Comparison of ENCODE assay signal across 14 mouse cellular contexts in genomic region chr8:8484546-8484945, GRCm38 (mm10).
DNase-seq lines count a peak whose midpoint lies in the region; ATAC-seq and TF ChIP-seq lines count a peak whose summit lies in the region.
"Had no signal": no experiment of that assay in that cellular context is flagged by ENCODE, and none has a peak within 500 bp of the region (broad histone marks: within the 10 kb centered on the region; RNA-seq: fewer than 3 reads in every experiment).

No protein-coding gene starts in this region.

- no peaks in the 10 kb centered on the region for H3K27me3 ChIP-seq in ES-Bruce4 (ENCODE audit: control insufficient read depth, insufficient read depth, low read length, poor library complexity, severe bottlenecking)
- H3K27me3 ChIP-seq in forebrain, postnatal 0 days (ENCODE audit: insufficient read depth, low read length): no peaks in the 10 kb centered on the region
- H3K27me3 ChIP-seq in midbrain, embryonic 15.5 days (replicated peaks): peaks cover 15% of the 10 kb centered on the region
- no peaks in the 10 kb centered on the region for H3K27me3 ChIP-seq in kidney, adult 2 months (replicated peaks; ENCODE audit: control insufficient read depth, insufficient read depth, low read length)

- TF ChIP-seq CTCF in ES-Bruce4 (IDR thresholded peaks at IDR 0.05; ENCODE audit: low read depth, low read length): no peak
- no peak for TF ChIP-seq CTCF in forebrain, postnatal 0 days (IDR thresholded peaks at IDR 0.05; ENCODE audit: low read depth)
- no peak for TF ChIP-seq CTCF in kidney, adult 2 months (conservative IDR thresholded peaks at IDR 0.05; ENCODE audit: insufficient read depth, insufficient read length, low read depth, low read length)

- no peaks in the 10 kb centered on the region for H3K9me3 ChIP-seq in ES-Bruce4 (replicated peaks; ENCODE audit: control insufficient read depth, insufficient read depth, low read length, poor library complexity, severe bottlenecking)
- no peaks in the 10 kb centered on the region for H3K9me3 ChIP-seq in forebrain, postnatal 0 days (ENCODE audit: low read length)
- H3K9me3 ChIP-seq in midbrain, embryonic 15.5 days: no peaks in the 10 kb centered on the region
- H3K9me3 ChIP-seq: limb, embryonic 15.5 days; lung, embryonic 15.5 days had no signal

- WGBS in forebrain, postnatal 0 days: 9% methylated on average over 8 of the region's 8 CpGs
- WGBS in midbrain, embryonic 15.5 days: 7% methylated on average over 8 of the region's 8 CpGs
- WGBS in kidney, adult 2 months: 56% methylated on average over 8 of the region's 8 CpGs

- peak; percentile 64 for DNase-seq in embryo, embryonic 11 days
- DNase-seq in forebrain, postnatal 0 days: peak; percentile 64
- DNase-seq in heart, postnatal 4 days: no peak
- no peak for DNase-seq in lung, postnatal 10 days
- no peak for DNase-seq in kidney, adult 2 months
- no peak for DNase-seq in spleen, adult 12 weeks (ENCODE audit: low spot score)
- DNase-seq: adrenal gland, adult 8-10 months; heart, adult 2 months; kidney, postnatal 14 days; thymus, postnatal 14 days had no signal

- H3K4me1 ChIP-seq in ES-Bruce4 (ENCODE audit: control insufficient read depth, insufficient read depth, low read length): peaks cover 10% of the 10 kb centered on the region
- peaks cover 15% of the 10 kb centered on the region for H3K4me1 ChIP-seq in forebrain, postnatal 0 days (ENCODE audit: insufficient read depth)
- H3K4me1 ChIP-seq in midbrain, embryonic 15.5 days: peaks cover 23% of the 10 kb centered on the region
- H3K4me1 ChIP-seq in kidney, adult 2 months (ENCODE audit: control insufficient read depth, insufficient read depth, low read length): 0 out of 2 replicates have a peak, but pooled peaks cover 3% of the 10 kb centered on the region

- H3K9ac ChIP-seq in ES-Bruce4 (ENCODE audit: low read depth, poor library complexity, severe bottlenecking): no peak overlapping the region
- H3K9ac ChIP-seq in forebrain, postnatal 0 days: no peak overlapping the region
- no peak overlapping the region for H3K9ac ChIP-seq in midbrain, embryonic 15.5 days
- H3K9ac ChIP-seq: limb, embryonic 15.5 days; lung, embryonic 15.5 days had no signal

- peak; percentile 70 for ATAC-seq in forebrain, postnatal 0 days
- ATAC-seq in midbrain, embryonic 15.5 days (replicated peaks): peak; percentile 44; the same call in 1 of the 2 replicates

- TF ChIP-seq POLR2A in ES-Bruce4 (IDR thresholded peaks at IDR 0.05; ENCODE audit: insufficient read depth, low read length): no peak
- no peak for TF ChIP-seq POLR2A in kidney, adult 2 months (IDR thresholded peaks at IDR 0.05; ENCODE audit: low read depth, low read length)

- no peaks in the 10 kb centered on the region for H3K36me3 ChIP-seq in ES-Bruce4 (ENCODE audit: control insufficient read depth, insufficient read depth, low read length, poor library complexity, severe bottlenecking)
- no peaks in the 10 kb centered on the region for H3K36me3 ChIP-seq in forebrain, postnatal 0 days (ENCODE audit: insufficient read depth)
- no peaks in the 10 kb centered on the region for H3K36me3 ChIP-seq in midbrain, embryonic 15.5 days (replicated peaks)
- no peaks in the 10 kb centered on the region for H3K36me3 ChIP-seq in kidney, adult 2 months (ENCODE audit: control insufficient read depth, insufficient read depth, low read length)
- H3K36me3 ChIP-seq: limb, embryonic 15.5 days; lung, embryonic 15.5 days had no signal

- peak; percentile 65; the same call in 1 of the 2 replicates for TF ChIP-seq EP300 in ES-Bruce4 (IDR thresholded peaks at IDR 0.05; ENCODE audit: insufficient read depth, low read depth, low read length)

- H3K27ac ChIP-seq in ES-Bruce4 (ENCODE audit: insufficient read depth, low read length): peak overlapping the region; percentile 88
- H3K27ac ChIP-seq in forebrain, postnatal 0 days (ENCODE audit: low read depth, low read length): no peak overlapping the region
- H3K27ac ChIP-seq in midbrain, embryonic 15.5 days: no peak overlapping the region
- no peak overlapping the region for H3K27ac ChIP-seq in kidney, adult 2 months (ENCODE audit: insufficient read depth, low read depth, low read length)
- H3K27ac ChIP-seq: heart, adult 2 months; limb, embryonic 15.5 days; lung, embryonic 15.5 days had no signal

- no peak overlapping the region for H3K4me2 ChIP-seq in forebrain, postnatal 0 days (ENCODE audit: low read depth)
- no peak overlapping the region for H3K4me2 ChIP-seq in midbrain, embryonic 15.5 days
- H3K4me2 ChIP-seq: limb, embryonic 15.5 days; lung, embryonic 15.5 days had no signal

- no peak overlapping the region for H3K4me3 ChIP-seq in ES-Bruce4 (ENCODE audit: low read depth, low read length)
- H3K4me3 ChIP-seq in forebrain, postnatal 0 days (ENCODE audit: low read depth, low read length): no peak overlapping the region
- no peak overlapping the region for H3K4me3 ChIP-seq in midbrain, embryonic 15.5 days
- H3K4me3 ChIP-seq in kidney, adult 2 months (ENCODE audit: insufficient read depth, low read depth, low read length): no peak overlapping the region
- H3K4me3 ChIP-seq: heart, adult 2 months; limb, embryonic 15.5 days; lung, embryonic 15.5 days had no signal

Comparison
In these comparisons a context has a peak if more than half of its experiments do, and no peak if none do; other contexts are left out.
1. DNase-seq: peak in embryo, embryonic 11 days (single experiment) and forebrain, postnatal 0 days (single experiment); none in heart, postnatal 4 days (single experiment), lung, postnatal 10 days (single experiment), kidney, adult 2 months (single experiment) and spleen, adult 12 weeks (single experiment).